Mouse (Mus musculus): ENCODE data around the gene Myo9a. TPM values are rescaled to one million over a fixed set of nuclear protein-coding genes. Genes with fewer than 3 reads are reported as not detected.
"Not testable (repeated sequence)": the region's sequence is repeated elsewhere in the genome, so short reads cannot be mapped to it uniquely, and the experiment has no call there.

Gene Myo9a
- total RNA-seq, 2 experiments from 2014 or later: 11.2 to 26.4 TPM

- no peak for ATAC-seq (replicated peaks; ENCODE audit: poor library complexity, severe bottlenecking)
These were observed 196.6 kb downstream of the Myo9a start for GRCm38 (mm10) chr9:59947271-59947670.

- ATAC-seq (replicated peaks; ENCODE audit: poor library complexity, severe bottlenecking): no peak
These were observed 197.5 kb downstream of the Myo9a start for GRCm38 (mm10) chr9:59948226-59948625.

- ATAC-seq (replicated peaks; ENCODE audit: poor library complexity, severe bottlenecking): no peak
These were observed 198.1 kb downstream of the Myo9a start for GRCm38 (mm10) chr9:59948691-59949250.

GRCm38 (mm10) chr9:59949511-59949910, 198.8 kb downstream of the Myo9a start:
- no peak for ATAC-seq (replicated peaks; ENCODE audit: poor library complexity, severe bottlenecking)

- no peak for ATAC-seq (replicated peaks; ENCODE audit: poor library complexity, severe bottlenecking)
These were observed 199.3 kb downstream of the Myo9a start for GRCm38 (mm10) chr9:59949981-59950380.

- ATAC-seq (replicated peaks; ENCODE audit: poor library complexity, severe bottlenecking): no peak
These were observed 200.5 kb downstream of the Myo9a start for GRCm38 (mm10) chr9:59951001-59951750.

- ATAC-seq (replicated peaks; ENCODE audit: poor library complexity, severe bottlenecking): no peak
These were observed 201.2 kb downstream of the Myo9a start for GRCm38 (mm10) chr9:59951943-59952342.

- no peak for ATAC-seq (replicated peaks; ENCODE audit: poor library complexity, severe bottlenecking)
These were observed 201.9 kb downstream of the Myo9a start for GRCm38 (mm10) chr9:59952515-59953070.

GRCm38 (mm10) chr9:59953556-59953955, 202.9 kb downstream of the Myo9a start:
- no peak for ATAC-seq (replicated peaks; ENCODE audit: poor library complexity, severe bottlenecking)

GRCm38 (mm10) chr9:59955199-59955598, 204.5 kb downstream of the Myo9a start:
- no peak for ATAC-seq (replicated peaks; ENCODE audit: poor library complexity, severe bottlenecking)

- no peak for ATAC-seq (replicated peaks; ENCODE audit: poor library complexity, severe bottlenecking)
These were observed 205.0 kb downstream of the Myo9a start for GRCm38 (mm10) chr9:59955692-59956091.

- ATAC-seq (replicated peaks; ENCODE audit: poor library complexity, severe bottlenecking): no peak
These were observed 205.8 kb downstream of the Myo9a start for GRCm38 (mm10) chr9:59956496-59956895.

- ATAC-seq (replicated peaks; ENCODE audit: poor library complexity, severe bottlenecking): not testable (repeated sequence)
These were observed 207.4 kb downstream of the Myo9a start for GRCm38 (mm10) chr9:59958115-59958514.

- ATAC-seq (replicated peaks; ENCODE audit: poor library complexity, severe bottlenecking): peak; percentile 99
These were observed 208.6 kb downstream of the Myo9a start for GRCm38 (mm10) chr9:59959276-59959675.

- ATAC-seq (replicated peaks; ENCODE audit: poor library complexity, severe bottlenecking): no peak
These were observed 209.9 kb downstream of the Myo9a start, which contains the start of gene Nr2e3 for GRCm38 (mm10) chr9:59960559-59960958. Gene Nr2e3 (minus strand): TSS chr9:59960659.

- no peak for ATAC-seq (replicated peaks; ENCODE audit: poor library complexity, severe bottlenecking)
These were observed 210.7 kb downstream of the Myo9a start for GRCm38 (mm10) chr9:59961201-59961955.

GRCm38 (mm10) chr9:59964367-59964766, 213.7 kb downstream of the Myo9a start:
- ATAC-seq (replicated peaks; ENCODE audit: poor library complexity, severe bottlenecking): no peak

- no peak for ATAC-seq (replicated peaks; ENCODE audit: poor library complexity, severe bottlenecking)
These were observed 214.3 kb downstream of the Myo9a start for GRCm38 (mm10) chr9:59965046-59965445.

- peak; percentile 82 for ATAC-seq (replicated peaks; ENCODE audit: poor library complexity, severe bottlenecking)
These were observed 218.7 kb downstream of the Myo9a start for GRCm38 (mm10) chr9:59969383-59969782.

- no peak for ATAC-seq (replicated peaks; ENCODE audit: poor library complexity, severe bottlenecking)
These were observed 220.6 kb downstream of the Myo9a start for GRCm38 (mm10) chr9:59971263-59971662.
